In the genomic region with DNA sequence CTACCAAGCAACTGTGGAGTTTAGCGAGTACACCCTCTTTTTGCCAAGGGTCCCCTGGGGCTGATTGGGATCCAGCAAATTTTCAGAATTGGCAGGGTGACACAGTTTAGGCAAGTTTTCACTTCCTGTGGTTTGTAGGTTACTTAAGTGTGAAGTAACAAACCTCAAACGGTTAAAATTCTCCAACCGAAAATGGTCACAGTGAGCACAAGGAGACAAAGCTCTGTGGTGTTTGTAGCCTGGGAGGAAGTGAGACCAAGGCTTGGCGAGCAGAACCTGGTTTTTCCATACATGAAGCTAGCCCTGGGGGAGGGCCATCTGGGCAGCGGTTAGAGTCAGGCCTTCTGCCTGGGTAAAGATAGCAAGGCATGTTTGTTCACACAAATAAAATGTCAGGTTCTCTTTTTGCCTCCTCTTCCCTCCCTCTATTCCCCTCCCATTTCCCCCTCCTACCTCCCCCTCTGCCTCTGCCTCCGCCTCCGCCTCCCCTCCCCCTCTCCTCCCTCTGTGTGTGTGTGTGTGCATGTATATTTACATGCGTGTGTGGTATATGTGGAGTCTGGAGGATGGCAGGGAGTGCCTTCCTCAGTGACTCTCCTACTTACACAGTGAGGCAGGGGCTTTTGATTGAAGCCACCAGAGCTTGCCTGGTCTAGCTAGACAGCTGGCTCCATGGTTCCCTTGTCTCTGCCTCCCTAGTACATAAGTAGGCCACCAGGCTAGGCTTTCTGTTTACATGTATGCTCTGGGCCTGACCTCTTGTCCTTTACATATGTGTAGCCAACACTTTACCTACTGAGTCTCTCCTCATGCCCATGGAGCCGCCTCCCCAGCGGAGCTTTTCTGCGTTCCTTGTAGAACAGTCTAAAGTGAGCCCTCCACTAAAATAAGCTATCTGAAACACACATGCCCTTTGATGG, we compare ENCODE assay signal across 8 mouse cellular contexts.
DNase-seq lines count a peak whose midpoint lies in the region; ATAC-seq and TF ChIP-seq lines count a peak whose summit lies in the region.

No protein-coding gene starts in this region.

- no peak overlapping the region for H3K9ac ChIP-seq in liver, adult 2 months (ENCODE audit: low read depth, low read length)
- no peak overlapping the region for H3K9ac ChIP-seq in forebrain, embryonic 12.5 days

- no peaks in the 10 kb centered on the region for H3K79me2 ChIP-seq in liver, adult 2 months (ENCODE audit: control insufficient read depth, insufficient read depth, low read length)

- TF ChIP-seq CTCF in liver, adult 2 months (IDR thresholded peaks at IDR 0.05; ENCODE audit: low read depth, low read length): no peak
- no peak for TF ChIP-seq CTCF in small intestine, adult 2 months (IDR thresholded peaks at IDR 0.05; ENCODE audit: extremely low read depth, insufficient read length, insufficient replicate concordance, low read depth, low read length)

- H3K27me3 ChIP-seq in liver, adult 2 months (ENCODE audit: control insufficient read depth, insufficient read depth, low read length): no peaks in the 10 kb centered on the region
- no peaks in the 10 kb centered on the region for H3K27me3 ChIP-seq in small intestine, adult 2 months (ENCODE audit: control insufficient read depth, insufficient read depth, low read length)
- H3K27me3 ChIP-seq in forebrain, embryonic 12.5 days: no peaks in the 10 kb centered on the region

- DNase-seq in gastrocnemius, postnatal 25 days: peak; percentile 21
- DNase-seq in gastrocnemius, postnatal 10 days: no peak
- peak; percentile 76 to 82 for DNase-seq in B cell, adult 2 months
- peak; percentile 52 for DNase-seq in liver, adult 2 months (ENCODE audit: extremely low read depth, low read depth, low spot score)
- DNase-seq in yolk sac, embryonic 10.5 days (ENCODE audit: low spot score): no peak

- H3K4me3 ChIP-seq in liver, adult 2 months (ENCODE audit: insufficient read depth, low read depth, low read length): no peak overlapping the region
- H3K4me3 ChIP-seq in small intestine, adult 2 months (ENCODE audit: low read depth, low read length): no peak overlapping the region
- no peak overlapping the region for H3K4me3 ChIP-seq in forebrain, embryonic 12.5 days (replicated peaks)

- no peaks in the 10 kb centered on the region for H3K9me3 ChIP-seq in forebrain, embryonic 12.5 days

- no peak for TF ChIP-seq POLR2A in liver, adult 2 months (IDR thresholded peaks at IDR 0.05; ENCODE audit: extremely low read depth, insufficient read depth, low read length)
- no peak for TF ChIP-seq POLR2A in small intestine, adult 2 months (IDR thresholded peaks at IDR 0.05; ENCODE audit: low read depth, low read length)

- H3K4me2 ChIP-seq in forebrain, embryonic 12.5 days: no peak overlapping the region

- WGBS in liver, adult 2 months: 70% methylated on average over 11 of the region's 11 CpGs
- 70% methylated on average over 11 of the region's 11 CpGs for WGBS in small intestine, adult 2 months
- WGBS in forebrain, embryonic 12.5 days: 71% methylated on average over 11 of the region's 11 CpGs

- peak; percentile 92 for ATAC-seq in common myeloid progenitor, adult 5-6 weeks (replicated peaks; ENCODE audit: low read depth, poor library complexity, severe bottlenecking)
- ATAC-seq in forebrain, embryonic 12.5 days (ENCODE audit: low FRiP score): no peak

- H3K4me1 ChIP-seq in liver, adult 2 months (ENCODE audit: control insufficient read depth, insufficient read depth, low read length): no peaks in the 10 kb centered on the region; the same call in 1 of the 2 replicates
- H3K4me1 ChIP-seq in small intestine, adult 2 months (ENCODE audit: control insufficient read depth, insufficient read depth, insufficient read length, low read length): peaks cover 7% of the 10 kb centered on the region; the same call in 1 of the 2 replicates
- H3K4me1 ChIP-seq in forebrain, embryonic 12.5 days: peaks cover 9% of the 10 kb centered on the region

- H3K27ac ChIP-seq in liver, adult 2 months (replicated peaks; ENCODE audit: insufficient read depth, low read depth, low read length): peak overlapping the region; percentile 32; the same call in 1 of the 2 replicates
- peak overlapping the region; percentile 65 for H3K27ac ChIP-seq in small intestine, adult 2 months (ENCODE audit: insufficient read depth, low read depth, low read length)
- no peak overlapping the region for H3K27ac ChIP-seq in forebrain, embryonic 12.5 days

- H3K36me3 ChIP-seq in liver, adult 2 months (ENCODE audit: control insufficient read depth, insufficient read depth, low read length): no peaks in the 10 kb centered on the region
- no peaks in the 10 kb centered on the region for H3K36me3 ChIP-seq in small intestine, adult 2 months (ENCODE audit: control insufficient read depth, insufficient read depth, low read length)
- no peaks in the 10 kb centered on the region for H3K36me3 ChIP-seq in forebrain, embryonic 12.5 days (replicated peaks)

Comparison
In these comparisons a context has a peak if more than half of its experiments do, and no peak if none do; other contexts are left out.
1. DNase-seq: peak in gastrocnemius, postnatal 25 days (single experiment), B cell, adult 2 months (2 of 2) and liver, adult 2 months (single experiment); none in gastrocnemius, postnatal 10 days (single experiment) and yolk sac, embryonic 10.5 days (single experiment).